Mouse (Mus musculus) CH12.LX (cell line): ENCODE measurements around the gene Plscr5. TPM values are rescaled to one million over a fixed set of nuclear protein-coding genes. Genes with fewer than 3 reads are reported as not detected.
A peak's percentile ranks its signal among the peaks of the same experiment; 100 is the strongest.

ENCODE experiments used
- DNase-seq: peaks from one replicate; pipeline ENCODE4 v3.0.0-alpha.2; 2013; ENCODE audit errors: extremely low read depth
- H3K27ac ChIP-seq: 2 replicates; pipeline ENCODE4 v1.5.1; 2012; ENCODE audit warnings: low read depth, mild to moderate bottlenecking, control low read depth, moderate library complexity; ENCODE audit not compliant: insufficient read depth
- H3K27me3 ChIP-seq: replicated peaks from 2 replicates; pipeline ENCODE3; 2012; ENCODE audit warnings: inconsistent platforms
- H3K36me3 ChIP-seq, 2 experiments: replicated peaks in 1 of 2; 2 replicates each; pipeline versions ENCODE3 to v1.6.1; 2012; ENCODE audit warnings: inconsistent platforms in 1 of 2, low read length in 1 of 2, mild to moderate bottlenecking in 1 of 2, mixed read lengths in 1 of 2, moderate library complexity in 1 of 2; ENCODE audit not compliant: control insufficient read depth in 1 of 2, insufficient read depth in 1 of 2
- H3K4me1 ChIP-seq, 2 experiments: 2 replicates each; pipeline ENCODE4 v1.6.1; 2012; ENCODE audit warnings: inconsistent platforms in 1 of 2, moderate library complexity in 1 of 2; ENCODE audit not compliant: insufficient read depth in 2 of 2, control insufficient read depth in 1 of 2
- H3K4me2 ChIP-seq: 2 replicates; pipeline ENCODE4 v1.6.1; 2012; ENCODE audit warnings: low read depth, mild to moderate bottlenecking, control low read depth; ENCODE audit not compliant: poor library complexity, insufficient read depth, severe bottlenecking
- H3K4me3 ChIP-seq, 3 experiments: fragments of 150-350 bp in 1 of 3; sonication (generic) in 1 of 3; replicated peaks in 1 of 3; 2 replicates each; pipeline versions ENCODE3 to v1.5.1; 2011 to 2012; ENCODE audit warnings: low read depth in 2 of 3, low read length in 2 of 3, mild to moderate bottlenecking in 2 of 3, moderate library complexity in 2 of 3, control low read depth in 1 of 3, improper control_type of control experiment in 1 of 3, inconsistent platforms in 1 of 3, mixed read lengths in 1 of 3; ENCODE audit not compliant: poor library complexity in 1 of 3
- H3K79me2 ChIP-seq: replicated peaks from 2 replicates; pipeline ENCODE4 v1.6.1; 2012; ENCODE audit warnings: mild to moderate bottlenecking, moderate library complexity; ENCODE audit not compliant: control insufficient read depth, poor library complexity, insufficient read depth, severe bottlenecking; ENCODE audit errors: extremely low read depth
- H3K9ac ChIP-seq: 2 replicates; pipeline ENCODE4 v1.6.1; 2012; ENCODE audit warnings: low read depth, mild to moderate bottlenecking, control low read depth, moderate library complexity; ENCODE audit not compliant: insufficient read depth
- H3K9me3 ChIP-seq: replicated peaks from 2 replicates; pipeline ENCODE3; 2012; ENCODE audit warnings: low read length, inconsistent platforms, mixed read lengths
- BHLHE40 ChIP-seq: IDR thresholded peaks from 2 replicates; pipeline ENCODE4 v1.6.1; 2011; ENCODE audit warnings: mild to moderate bottlenecking, low read depth, low read length, improper control_type of control experiment
- CHD1 ChIP-seq: IDR thresholded peaks from 2 replicates; pipeline ENCODE4 v1.6.1; 2012; ENCODE audit warnings: low read depth, low read length, improper control_type of control experiment, inconsistent platforms
- CHD2 ChIP-seq: IDR thresholded peaks from 2 replicates; pipeline ENCODE4 v1.6.1; 2011; ENCODE audit warnings: low read length, improper control_type of control experiment
- CTCF ChIP-seq, 2 experiments: IDR thresholded peaks in 1 of 2; conservative IDR thresholded peaks in 1 of 2; 2 replicates each; pipeline ENCODE4 v1.5.1; 2011 to 2012; ENCODE audit warnings: low read depth in 2 of 2, low read length in 2 of 2, improper control_type of control experiment in 1 of 2, inconsistent platforms in 1 of 2, mild to moderate bottlenecking in 1 of 2, moderate library complexity in 1 of 2
- E2F4 ChIP-seq: IDR thresholded peaks from 2 replicates; pipeline ENCODE4 v1.6.1; 2011; ENCODE audit warnings: low read depth, low read length, improper control_type of control experiment; ENCODE audit not compliant: insufficient replicate concordance
- ELF1 ChIP-seq: IDR thresholded peaks from 2 replicates; pipeline ENCODE4 v1.6.1; 2014; ENCODE audit warnings: low read depth, mild to moderate bottlenecking, inconsistent platforms, low read length, improper control_type of control experiment
- EP300 ChIP-seq: IDR thresholded peaks from 2 replicates; pipeline ENCODE4 v1.6.1; 2011; ENCODE audit warnings: low read length, improper control_type of control experiment
- ETS1 ChIP-seq: conservative IDR thresholded peaks from 2 replicates; pipeline ENCODE4 v1.6.1; 2012; ENCODE audit warnings: low read depth, mild to moderate bottlenecking, inconsistent platforms, low read length, improper control_type of control experiment, moderate library complexity
- GABPA ChIP-seq: IDR thresholded peaks from 2 replicates; pipeline ENCODE4 v1.6.1; 2012; ENCODE audit warnings: low read depth, low read length, improper control_type of control experiment, inconsistent platforms; ENCODE audit not compliant: insufficient replicate concordance
- HCFC1 ChIP-seq: IDR thresholded peaks from 2 replicates; pipeline ENCODE4 v1.6.1; 2012; ENCODE audit warnings: low read depth, mild to moderate bottlenecking, inconsistent platforms, low read length, improper control_type of control experiment
- IRF4 ChIP-seq: IDR thresholded peaks from 2 replicates; pipeline ENCODE4 v1.6.1; 2014; ENCODE audit warnings: low read depth, mild to moderate bottlenecking, inconsistent platforms, low read length, improper control_type of control experiment
- JUN ChIP-seq: IDR thresholded peaks from 2 replicates; pipeline ENCODE4 v1.6.1; 2011; ENCODE audit warnings: low read depth, mild to moderate bottlenecking, low read length, improper control_type of control experiment, moderate library complexity; ENCODE audit not compliant: insufficient read depth
- JUND ChIP-seq: conservative IDR thresholded peaks from 2 replicates; pipeline ENCODE4 v1.6.1; 2011; ENCODE audit warnings: low read depth, low read length, improper control_type of control experiment
- MAZ ChIP-seq: IDR thresholded peaks from 2 replicates; pipeline ENCODE4 v1.6.1; 2012; ENCODE audit warnings: low read depth, mild to moderate bottlenecking, inconsistent platforms, low read length, improper control_type of control experiment, moderate library complexity
- MEF2A ChIP-seq: IDR thresholded peaks from 2 replicates; pipeline ENCODE4 v1.6.1; 2014; ENCODE audit warnings: low read depth, mild to moderate bottlenecking, inconsistent platforms, low read length, improper control_type of control experiment, borderline replicate concordance
- MYC ChIP-seq: IDR thresholded peaks from 2 replicates; pipeline ENCODE4 v1.6.1; 2011; ENCODE audit warnings: low read depth, mild to moderate bottlenecking, improper control_type of control experiment, low read length
- NRF1 ChIP-seq: IDR thresholded peaks from 2 replicates; pipeline ENCODE4 v1.6.1; 2014; ENCODE audit warnings: low read depth, mild to moderate bottlenecking, inconsistent platforms, low read length, improper control_type of control experiment, moderate library complexity
- PAX5 ChIP-seq: IDR thresholded peaks from 2 replicates; pipeline ENCODE4 v1.6.1; 2012; ENCODE audit warnings: low read length, inconsistent platforms, mixed read lengths
- POLR2A ChIP-seq: IDR thresholded peaks from 2 replicates; pipeline ENCODE4 v1.6.1; 2011; ENCODE audit warnings: low read depth, mild to moderate bottlenecking, improper control_type of control experiment, low read length
- POLR2AphosphoS2 ChIP-seq: IDR thresholded peaks from 2 replicates; pipeline ENCODE4 v1.6.1; 2011; ENCODE audit warnings: low read depth, low read length, improper control_type of control experiment
- SIN3A ChIP-seq: IDR thresholded peaks from 2 replicates; pipeline ENCODE4 v1.6.1; 2012; ENCODE audit warnings: low read length, improper control_type of control experiment, inconsistent platforms
- SMC3 ChIP-seq: IDR thresholded peaks from 2 replicates; pipeline ENCODE4 v1.6.1; 2011; ENCODE audit warnings: low read depth, low read length, improper control_type of control experiment
- TBP ChIP-seq: conservative IDR thresholded peaks from 2 replicates; pipeline ENCODE4 v1.6.1; 2011; ENCODE audit warnings: low read depth, low read length, improper control_type of control experiment
- TCF12 ChIP-seq: IDR thresholded peaks from 2 replicates; pipeline ENCODE4 v1.6.1; 2014; ENCODE audit warnings: low read depth, mild to moderate bottlenecking, inconsistent platforms, low read length, improper control_type of control experiment
- USF2 ChIP-seq: conservative IDR thresholded peaks from 2 replicates; pipeline ENCODE4 v1.6.1; 2011; ENCODE audit warnings: low read depth, low read length, improper control_type of control experiment
- ZKSCAN1 ChIP-seq: IDR thresholded peaks from 2 replicates; pipeline ENCODE4 v1.6.1; 2012; ENCODE audit warnings: low read depth, inconsistent platforms, low read length, improper control_type of control experiment, borderline replicate concordance
- ZMIZ1 ChIP-seq: IDR thresholded peaks from 2 replicates; pipeline ENCODE4 v1.6.1; 2012; ENCODE audit warnings: low read depth, mild to moderate bottlenecking, inconsistent platforms, low read length, improper control_type of control experiment
- ZNF384 ChIP-seq: IDR thresholded peaks from 2 replicates; pipeline ENCODE4 v1.6.1; 2012; ENCODE audit warnings: low read depth, low read length, improper control_type of control experiment, inconsistent platforms
- dilution Hi-C: fragments of 300-500 bp; cut with MboI; formaldehyde crosslinking; loops from 2 replicates; pipeline ENCODE4 v1.14.3; 2020; ENCODE audit warnings: low sequenced_read_pairs; ENCODE audit not compliant: extremely low pct_unique_long_range_greater_than_20kb, extremely low pct_ligation_motif_present
- in situ Hi-C: fragments of 300-500 bp; cut with MboI; formaldehyde crosslinking; loops from 3 replicates; pipeline ENCODE4 v1.14.3; 2019; ENCODE audit warnings: low sequenced_read_pairs, low pct_ligation_motif_present, low pct_unique_long_range_greater_than_20kb, mixed read lengths
- polyA plus RNA-seq: library from polyadenylated mRNA; unstranded; fragments of >175 nt; gene quantifications from 2 replicates; pipeline ENCODE4 v1.2.1, GENCODE M21; 2012; ENCODE audit warnings: low read depth; ENCODE audit not compliant: insufficient read length
- total RNA-seq, 2 experiments: library from RNA; depleted of rRNA; stranded (reverse); fragments of 300-350 nt in 1 of 2; fragments of >200 nt in 1 of 2; gene quantifications; 2 replicates each; pipeline ENCODE4 v1.2.3; 2012 to 2014

Gene Plscr5
- total and polyA plus RNA-seq, 3 experiments: not detected

DNA sequence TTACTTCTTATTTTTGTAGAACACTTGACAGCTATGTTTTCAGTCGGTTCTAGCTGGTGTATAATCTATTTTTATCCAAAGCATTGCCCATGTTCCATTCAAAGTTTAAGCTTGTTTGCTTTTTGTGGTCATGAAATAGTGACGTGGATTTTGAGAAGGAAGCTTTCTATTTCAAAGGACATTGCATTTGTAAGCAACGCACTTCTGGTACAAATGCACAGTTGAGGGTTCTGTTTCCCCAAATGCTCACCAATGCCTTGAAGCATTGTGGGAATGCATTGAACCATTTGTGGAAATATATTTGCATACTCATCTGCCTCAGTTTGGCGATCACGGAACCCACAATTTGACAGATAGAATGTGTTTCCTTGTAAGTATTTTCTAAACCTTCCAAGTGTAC is 60.0 kb downstream of the Plscr5 start:
- H3K4me2 ChIP-seq: peak overlapping the region; percentile 84; the same call in 1 of the 2 replicates
- peaks cover 0 to 28% of the 10 kb centered on the region in 2 experiments; a peak in 2 of 4 replicates for H3K4me1 ChIP-seq
- dilution Hi-C loops: no loop called here

GRCm38 (mm10) chr9:92253585-92254321 is 61.0 kb downstream of the Plscr5 start:
- H3K27ac ChIP-seq: peak overlapping the region; percentile 96
- H3K9ac ChIP-seq: peak overlapping the region; percentile 100
- peak overlapping the region; percentile 100 for H3K4me2 ChIP-seq
- dilution Hi-C loops (no loop called here), in situ Hi-C loops (no loop called here)
- H3K27me3 ChIP-seq: no peaks in the 10 kb centered on the region
- peaks cover 0 to 21% of the 10 kb centered on the region in 2 experiments; a peak in 2 of 4 replicates for H3K4me1 ChIP-seq
- H3K79me2 ChIP-seq: peaks cover 53% of the 10 kb centered on the region
- peaks cover 13 to 36% of the 10 kb centered on the region in 2 experiments for H3K36me3 ChIP-seq
- H3K4me3 ChIP-seq: peak overlapping the region; percentile 64 to 91 (median 84)
- peak; percentile 57 for DNase-seq
- no peaks in the 10 kb centered on the region for H3K9me3 ChIP-seq
- TF ChIP-seq E2F4: no peak
- TF ChIP-seq JUN: no peak
- TF ChIP-seq MEF2A: peak; percentile 44
- TF ChIP-seq POLR2A: peak; percentile 3
- TF ChIP-seq PAX5: no peak
- TF ChIP-seq ZNF384: 0 out of 2 replicates have a peak, but pooled peaks have one; percentile 10
- TF ChIP-seq CHD1: peak; percentile 96
- TF ChIP-seq NRF1: no peak
- TF ChIP-seq TCF12: peak; percentile 95
- TF ChIP-seq CTCF (conservative IDR thresholded peaks at IDR 0.05 in 1 of 2, IDR thresholded peaks at IDR 0.05 in 1 of 2; ENCODE audit: low read depth in 2 of 2, low read length in 2 of 2): no peak
- no peak for TF ChIP-seq SMC3
- no peak for TF ChIP-seq USF2
- no peak for TF ChIP-seq GABPA
- TF ChIP-seq ETS1: peak; percentile 76
- peak; percentile 94 for TF ChIP-seq ELF1
- TF ChIP-seq ZMIZ1: peak; percentile 60
- TF ChIP-seq EP300: 0 out of 2 replicates have a peak, but pooled peaks have one; percentile 18
- no peak for TF ChIP-seq ZKSCAN1
- peak; percentile 24; the same call in 1 of the 2 replicates for TF ChIP-seq CHD2
- TF ChIP-seq MAZ: peak; percentile 80
- TF ChIP-seq JUND: no peak
- TF ChIP-seq IRF4: peak; percentile 59; the same call in 1 of the 2 replicates
- TF ChIP-seq POLR2AphosphoS2: peak; percentile 80
- peak; percentile 90 for TF ChIP-seq TBP
- peak; percentile 40; the same call in 1 of the 2 replicates for TF ChIP-seq HCFC1

More for the DNA sequence above, 60.0 kb downstream of the Plscr5 start:
- H3K9me3 ChIP-seq: no peaks in the 10 kb centered on the region
- H3K79me2 ChIP-seq: peaks cover 55% of the 10 kb centered on the region
- DNase-seq: peak; percentile 63
- H3K4me3 ChIP-seq: peak overlapping the region; percentile 64 to 91 (median 84)
- H3K9ac ChIP-seq: peak overlapping the region; percentile 100
- no peaks in the 10 kb centered on the region for H3K27me3 ChIP-seq
- peak overlapping the region; percentile 96 for H3K27ac ChIP-seq
- in situ Hi-C loops: no loop called here
- TF ChIP-seq SIN3A (peak; percentile 80; the same call in 1 of the 2 replicates), TCF12 (peak; percentile 63; the same call in 1 of the 2 replicates), POLR2A (peak; percentile 53; the same call in 1 of the 2 replicates), TBP (peak; percentile 81), ETS1 (peak; percentile 83), CHD1 (peak; percentile 93; the same call in 1 of the 2 replicates), ELF1 (peak; percentile 34), EP300 (peak; percentile 57; the same call in 1 of the 2 replicates), MEF2A (peak; percentile 82), MYC (no peak), JUN (no peak), BHLHE40 (peak; percentile 64; the same call in 1 of the 2 replicates), ZMIZ1 (0 out of 2 replicates have a peak, but pooled peaks have one; percentile 52), IRF4 (peak; percentile 56; the same call in 1 of the 2 replicates), MAZ (no peak)
- TF ChIP-seq, all 38 proteins: peak for 12
- H3K36me3 ChIP-seq: peaks cover 12 to 27% of the 10 kb centered on the region in 2 experiments
